Mouse (Mus musculus) E14TG2a.4 (cell line): ENCODE results near the gene En1.

ENCODE experiments used
- H3K27me3 ChIP-seq: 2 replicates; pipeline ENCODE4 v1.6.1; 2014; ENCODE audit warnings: low read length, control low read depth; ENCODE audit not compliant: insufficient read depth
- H3K36me3 ChIP-seq: 2 replicates; pipeline ENCODE4 v1.6.1; 2014; ENCODE audit warnings: low read length, control low read depth; ENCODE audit not compliant: insufficient read depth
- H3K4me1 ChIP-seq: replicated peaks from 2 replicates; pipeline ENCODE4 v1.6.1; 2014; ENCODE audit warnings: low read depth, low read length, control low read depth
- H3K4me3 ChIP-seq: replicated peaks from 2 replicates; pipeline ENCODE4 v1.5.1; 2014; ENCODE audit warnings: mild to moderate bottlenecking, low read length
- H3K9me3 ChIP-seq: 2 replicates; pipeline ENCODE4 v1.6.1; 2014; ENCODE audit warnings: low read length, control low read depth
- CTCF ChIP-seq: conservative IDR thresholded peaks from 2 replicates; pipeline ENCODE4 v1.5.1; 2014; ENCODE audit warnings: low read length
- NANOG ChIP-seq: IDR thresholded peaks from 2 replicates; pipeline ENCODE4 v1.6.1; 2014; ENCODE audit warnings: borderline replicate concordance, low read length, mixed read lengths
- POU5F1 ChIP-seq: IDR thresholded peaks from 2 replicates; pipeline ENCODE4 v1.6.1; 2014; ENCODE audit warnings: low read length, borderline replicate concordance

The En1 gene

DNA sequence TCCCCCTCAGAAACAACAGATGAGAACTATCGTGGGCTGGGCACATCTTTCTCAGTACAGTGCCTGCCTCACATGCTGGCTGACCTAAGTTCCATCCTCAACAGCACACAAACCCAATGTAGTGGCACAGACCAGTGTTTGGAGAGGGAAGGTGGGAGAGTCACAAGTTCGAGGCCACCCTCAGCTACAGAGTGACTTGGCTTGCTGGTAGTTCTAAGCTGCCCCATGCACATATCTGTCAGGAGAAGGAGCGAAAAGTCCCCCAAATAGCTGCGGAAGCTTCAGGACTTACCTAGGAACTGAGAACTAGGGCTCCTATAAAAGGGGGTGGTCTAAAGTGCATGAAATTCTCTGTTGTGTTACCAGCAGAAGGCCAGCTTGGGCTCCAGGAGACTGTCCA lies 14.3 kb upstream of the En1 start:
- no peak for TF ChIP-seq POU5F1
- TF ChIP-seq NANOG, result no peak
- no peak for TF ChIP-seq CTCF

DNA sequence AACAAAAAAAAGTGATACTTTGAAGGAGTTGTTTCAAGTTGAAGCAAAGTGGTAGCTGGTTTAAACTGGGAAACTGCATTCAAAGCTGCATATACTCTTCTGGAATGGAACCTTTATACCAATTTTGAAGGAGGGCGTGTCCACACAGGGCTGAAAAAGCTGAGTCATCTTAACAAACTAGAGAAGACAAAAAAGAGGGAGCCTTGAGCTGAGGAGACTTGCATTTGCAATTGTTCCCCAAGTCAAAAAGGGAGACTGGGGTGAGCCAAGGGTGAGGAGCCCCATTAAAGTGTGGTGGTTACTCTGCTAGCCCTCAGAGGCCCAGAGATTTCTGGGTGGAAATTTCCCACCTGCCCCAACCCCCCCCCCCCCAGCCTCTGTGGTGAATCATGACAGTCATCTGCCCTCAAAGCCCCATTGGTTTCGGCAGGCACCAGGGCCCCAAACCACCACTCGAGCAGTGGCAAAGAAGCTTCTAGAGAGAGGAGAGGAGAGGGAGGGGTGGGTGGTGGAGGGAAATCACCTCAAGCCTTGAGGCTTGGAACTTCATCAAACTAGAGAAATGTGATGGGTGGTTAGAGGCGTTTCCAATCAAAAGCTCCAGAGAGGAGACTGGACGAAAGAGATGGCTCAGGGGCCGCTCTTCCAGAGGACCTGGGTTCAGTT lies 13.7 kb upstream of the En1 start:
- Histone ChIP-seq H3K4me3 (no peak overlapping the region), H3K4me1 (peaks cover 28% of the 10 kb centered on the region)
- no peak for TF ChIP-seq NANOG
- TF ChIP-seq POU5F1, result no peak
- no peak for TF ChIP-seq CTCF

More for the DNA sequence above, 14.3 kb upstream of the En1 start:
- Histone ChIP-seq H3K36me3 (no peaks in the 10 kb centered on the region), H3K9me3 (no peaks in the 10 kb centered on the region), H3K27me3 (peaks cover 39% of the 10 kb centered on the region), H3K4me1 (peaks cover 28% of the 10 kb centered on the region), H3K4me3 (no peak overlapping the region)

DNA sequence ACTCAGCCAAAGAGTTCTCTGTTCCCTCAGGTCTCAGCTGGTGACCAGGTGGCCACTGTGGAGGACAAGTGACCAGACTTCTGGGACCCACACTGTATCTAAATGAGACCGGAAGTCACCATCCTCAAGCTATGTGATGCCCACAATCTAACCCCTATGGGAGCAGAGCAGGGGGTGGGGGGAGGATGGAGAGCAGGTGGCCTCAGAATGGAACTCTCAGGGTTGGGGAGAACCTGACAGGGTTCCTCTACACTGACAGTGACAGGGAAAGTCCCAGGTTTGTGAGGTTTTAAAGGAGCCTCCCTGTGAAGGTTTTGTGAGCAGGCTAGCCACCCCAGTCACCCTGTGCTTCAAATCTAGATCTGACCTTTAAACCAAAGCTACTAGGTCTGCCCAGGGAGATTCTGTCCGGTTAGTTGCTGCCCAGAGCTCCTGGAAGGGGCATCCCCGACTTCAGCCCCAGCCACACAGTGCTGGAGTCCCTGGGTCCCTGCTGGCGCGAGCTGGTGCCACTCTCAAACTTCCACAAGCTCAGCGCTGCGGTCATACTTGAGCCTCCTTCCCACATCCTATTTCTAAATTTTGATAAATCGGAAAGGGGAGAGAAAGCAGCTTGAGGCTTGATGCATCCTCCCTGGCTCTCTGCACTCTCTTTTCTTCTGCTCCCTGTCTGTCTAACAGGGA lies 8.8 kb upstream of the En1 start:
- peaks cover 79% of the 10 kb centered on the region for H3K27me3 ChIP-seq
- no peak for TF ChIP-seq POU5F1
- TF ChIP-seq NANOG, result no peak
- TF ChIP-seq CTCF, result no peak
- no peaks in the 10 kb centered on the region for H3K9me3 ChIP-seq
- H3K4me1 ChIP-seq, result peaks cover 59% of the 10 kb centered on the region
- H3K36me3 ChIP-seq, result no peaks in the 10 kb centered on the region
- H3K4me3 ChIP-seq, result no peak overlapping the region

More for the DNA sequence above, 13.7 kb upstream of the En1 start:
- no peaks in the 10 kb centered on the region for H3K9me3 ChIP-seq
- peaks cover 39% of the 10 kb centered on the region for H3K27me3 ChIP-seq
- no peaks in the 10 kb centered on the region for H3K36me3 ChIP-seq

DNA sequence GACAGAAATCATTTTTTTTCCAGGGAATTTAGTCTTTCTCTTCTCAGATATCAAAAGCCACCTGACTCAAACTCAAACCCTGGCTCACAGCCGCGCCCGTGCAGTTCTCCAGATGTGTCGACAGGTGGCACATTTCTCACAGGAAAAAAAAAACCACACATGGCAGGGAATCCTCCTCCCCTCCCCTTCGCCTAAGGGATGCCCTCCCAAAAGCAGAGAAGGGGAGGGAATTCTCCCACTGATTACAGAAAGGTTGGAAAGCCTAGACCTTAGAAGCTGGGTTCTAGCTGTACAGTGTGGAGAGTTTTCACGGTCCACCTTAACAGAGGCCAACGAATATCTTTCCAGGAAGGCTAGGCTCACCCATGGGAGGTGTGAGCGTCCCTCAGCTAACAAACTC lies 7.6 kb upstream of the En1 start:
- Histone ChIP-seq H3K9me3 (peaks cover 8% of the 10 kb centered on the region), H3K27me3 (peaks cover 89% of the 10 kb centered on the region), H3K4me1 (peaks cover 58% of the 10 kb centered on the region), H3K4me3 (no peak overlapping the region), H3K36me3 (no peaks in the 10 kb centered on the region)
- TF ChIP-seq CTCF, result peak; percentile 84
- no peak for TF ChIP-seq NANOG

DNA sequence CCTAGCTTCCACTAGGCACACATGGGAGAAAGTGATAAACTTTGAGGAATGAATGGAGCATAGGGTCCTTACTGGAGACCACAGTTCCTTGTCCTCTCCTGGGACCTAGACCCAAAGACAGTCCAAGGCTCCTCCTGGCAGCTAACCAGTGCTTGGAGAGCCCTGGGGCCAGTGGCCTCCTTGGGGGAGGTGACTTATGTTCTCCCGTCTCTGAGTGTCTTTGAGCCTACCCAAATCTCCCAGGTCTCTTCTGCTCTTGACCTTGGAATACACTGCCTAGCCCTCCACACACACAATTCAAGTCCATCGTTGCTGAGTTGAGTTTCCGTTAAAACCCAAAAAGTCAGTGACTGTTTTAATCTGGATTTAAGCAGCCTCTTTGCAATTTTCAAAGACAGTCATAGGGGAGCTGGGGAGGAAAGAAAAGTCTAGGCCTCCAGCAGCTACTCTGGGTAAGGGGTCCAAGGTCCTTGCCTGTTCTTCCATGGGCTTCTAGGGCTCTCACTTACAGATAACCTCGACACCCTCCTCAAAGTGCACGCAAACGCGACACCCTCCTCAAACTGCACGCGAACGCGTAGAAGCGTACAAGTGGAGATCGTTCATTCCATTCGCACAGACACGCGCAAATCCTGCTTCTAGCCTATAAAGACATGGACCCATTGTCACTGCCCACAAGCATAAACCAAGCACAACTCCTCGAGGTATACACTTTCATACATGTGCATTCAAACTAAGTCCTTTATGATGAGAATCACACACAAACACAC lies 6.6 kb upstream of the En1 start:
- H3K9me3 ChIP-seq, result peaks cover 11% of the 10 kb centered on the region
- no peak overlapping the region for H3K4me3 ChIP-seq
- peaks cover 60% of the 10 kb centered on the region for H3K4me1 ChIP-seq
- TF ChIP-seq CTCF, result no peak
- TF ChIP-seq NANOG, result no peak
- TF ChIP-seq POU5F1, result no peak
- peaks cover 96% of the 10 kb centered on the region for H3K27me3 ChIP-seq
- H3K36me3 ChIP-seq, result no peaks in the 10 kb centered on the region

DNA sequence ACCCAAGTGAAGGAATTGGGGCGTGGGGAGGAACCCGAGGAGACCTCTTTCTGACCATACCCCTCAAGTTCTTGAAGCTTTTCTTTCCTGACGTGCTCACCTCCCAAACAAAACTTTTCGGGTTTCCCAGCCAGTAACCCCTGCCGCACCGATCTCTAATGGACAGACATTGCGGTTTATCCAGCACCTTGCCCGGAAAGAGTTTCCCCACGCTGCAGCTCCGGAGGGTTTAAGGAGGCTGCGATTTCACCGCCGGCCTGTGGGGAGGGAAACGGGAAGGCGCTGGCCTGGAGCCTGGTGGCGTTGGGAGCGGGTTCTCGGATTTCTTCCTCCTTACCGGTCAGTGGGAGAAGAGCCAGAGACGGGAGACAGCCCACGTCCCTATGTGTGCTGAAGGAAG lies 5.9 kb upstream of the En1 start:
- H3K4me1 ChIP-seq, result peaks cover 54% of the 10 kb centered on the region
- no peaks in the 10 kb centered on the region for H3K36me3 ChIP-seq
- peaks cover 96% of the 10 kb centered on the region for H3K27me3 ChIP-seq
- TF ChIP-seq NANOG (no peak), POU5F1 (no peak), CTCF (no peak)
- peak overlapping the region; percentile 61 for H3K4me3 ChIP-seq
- H3K9me3 ChIP-seq, result peaks cover 11% of the 10 kb centered on the region

DNA sequence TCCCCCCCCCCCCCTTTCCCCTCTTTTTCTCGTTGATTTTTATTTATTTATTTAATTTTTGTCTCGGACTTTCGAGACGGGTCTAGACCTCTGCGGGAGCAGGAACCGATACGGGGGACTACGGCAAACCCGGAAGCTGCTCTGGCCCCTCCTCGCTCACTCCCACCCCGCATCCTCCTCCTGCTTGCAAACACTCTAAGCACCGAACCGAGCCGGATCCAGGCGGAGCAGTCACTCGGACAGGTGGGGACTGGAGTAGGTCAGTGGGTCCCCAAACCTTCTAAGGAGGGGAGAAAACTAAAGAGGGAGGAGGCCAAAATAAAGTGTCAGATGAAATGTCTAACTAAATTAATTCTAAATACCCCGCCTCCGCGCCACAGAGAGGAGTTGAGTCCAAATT lies 5.4 kb upstream of the En1 start:
- Histone ChIP-seq H3K4me3 (peak overlapping the region; percentile 61), H3K4me1 (peaks cover 52% of the 10 kb centered on the region), H3K36me3 (no peaks in the 10 kb centered on the region), H3K27me3 (peaks cover 98% of the 10 kb centered on the region), H3K9me3 (peaks cover 11% of the 10 kb centered on the region)
- TF ChIP-seq POU5F1 (no peak), NANOG (no peak), CTCF (no peak)

DNA sequence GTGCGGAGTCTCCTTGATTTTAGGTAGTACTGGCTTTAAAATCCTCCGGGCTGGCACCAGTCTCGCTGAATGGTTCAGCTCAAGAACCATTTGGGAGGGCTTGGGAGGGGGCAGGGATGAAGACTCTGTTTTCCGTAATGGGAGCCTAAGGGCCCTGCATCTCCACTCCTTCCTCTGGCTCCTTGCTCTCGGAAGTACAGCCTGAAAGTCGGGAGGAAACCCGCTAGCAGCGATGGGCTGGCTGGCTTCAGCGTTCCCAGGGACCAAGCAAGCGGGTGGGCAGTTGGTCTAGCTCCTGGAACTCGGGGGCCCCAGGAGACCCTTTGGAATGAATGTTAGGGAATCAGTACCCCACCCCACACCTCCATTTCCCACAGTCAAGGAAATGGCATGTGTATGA lies 4.9 kb upstream of the En1 start:
- Histone ChIP-seq H3K9me3 (peaks cover 11% of the 10 kb centered on the region), H3K36me3 (no peaks in the 10 kb centered on the region), H3K27me3 (peaks cover 98% of the 10 kb centered on the region), H3K4me3 (no peak overlapping the region), H3K4me1 (peaks cover 51% of the 10 kb centered on the region)
- TF ChIP-seq CTCF (no peak), POU5F1 (no peak), NANOG (no peak)
